Mouse (Mus musculus) intestine, postnatal 0 days (tissue): Measurements from ENCODE around the gene Olfr132. TPM values are rescaled to one million over a fixed set of nuclear protein-coding genes. Genes with fewer than 3 reads are reported as not detected.
"Not testable (repeated sequence)": the region's sequence is repeated elsewhere in the genome, so short reads cannot be mapped to it uniquely, and the experiment has no call there.

Experiments used
- ATAC-seq: fragments of 200-750 bp; cut with Nextera tagmentation; 2 replicates; pipeline ENCODE4 v1.8.0; 2017; ENCODE audit warnings: mild to moderate bottlenecking, moderate TSS enrichment, moderate library complexity
- H3K27ac ChIP-seq: fragments of 300-500 bp; sonication (generic); 2 replicates; pipeline ENCODE4 v1.5.1; 2014; ENCODE audit warnings: mild to moderate bottlenecking, low read depth, low read length, moderate library complexity
- H3K27me3 ChIP-seq: fragments of 300-500 bp; sonication (generic); replicated peaks from 2 replicates; pipeline ENCODE4 v1.6.1; 2014; ENCODE audit warnings: low read length, mixed read lengths; ENCODE audit not compliant: control insufficient read depth, insufficient read depth
- H3K36me3 ChIP-seq: fragments of 300-500 bp; sonication (generic); 2 replicates; pipeline ENCODE4 v1.6.1; 2014; ENCODE audit warnings: mild to moderate bottlenecking, moderate library complexity; ENCODE audit not compliant: control insufficient read depth, insufficient read depth
- H3K4me1 ChIP-seq: fragments of 300-500 bp; sonication (generic); replicated peaks from 2 replicates; pipeline ENCODE4 v1.6.1; 2014; ENCODE audit warnings: antibody characterized with exemption, low read length, mixed read lengths; ENCODE audit not compliant: control insufficient read depth, insufficient read depth
- H3K4me2 ChIP-seq: fragments of 300-500 bp; sonication (generic); replicated peaks from 2 replicates; pipeline ENCODE4 v1.6.1; 2014; ENCODE audit warnings: low read depth, mild to moderate bottlenecking, moderate library complexity
- H3K4me3 ChIP-seq: fragments of 300-500 bp; sonication (generic); 2 replicates; pipeline ENCODE4 v1.5.1; 2014; ENCODE audit warnings: low read depth, low read length
- H3K9ac ChIP-seq: fragments of 300-500 bp; sonication (generic); 2 replicates; pipeline ENCODE4 v1.6.1; 2014; ENCODE audit warnings: mild to moderate bottlenecking, low read depth, low read length
- H3K9me3 ChIP-seq: fragments of 300-500 bp; sonication (generic); 2 replicates; pipeline ENCODE4 v1.6.1; 2016; ENCODE audit warnings: mixed run types; ENCODE audit not compliant: control insufficient read depth
- CTCF ChIP-seq: sonication (generic); IDR thresholded peaks from 2 replicates; pipeline ENCODE4 v1.5.1; 2016; ENCODE audit warnings: low read depth, mild to moderate bottlenecking, control low read depth, antibody characterized with exemption, moderate library complexity
- WGBS: fragments of 180-500 bp; shearing (Covaris S2); extraction: QIAGEN DNeasy Blood & Tissue Kit; methylation state at CpG from one replicate; pipeline ENCODE4 v1.1.7; 2014; 5-methylcytosine and 5-hydroxymethylcytosine counted together
- polyA plus RNA-seq: library from polyadenylated mRNA; unstranded; fragments of >200 nt; fragmentation: Nextera tagmentation; extraction: Ambion mirVana; gene quantifications from 2 replicates; pipeline ENCODE4 v1.2.1, GENCODE M21; 2015

Olfr132 gene
- not detected in 2 replicates for polyA plus RNA-seq

DNA sequence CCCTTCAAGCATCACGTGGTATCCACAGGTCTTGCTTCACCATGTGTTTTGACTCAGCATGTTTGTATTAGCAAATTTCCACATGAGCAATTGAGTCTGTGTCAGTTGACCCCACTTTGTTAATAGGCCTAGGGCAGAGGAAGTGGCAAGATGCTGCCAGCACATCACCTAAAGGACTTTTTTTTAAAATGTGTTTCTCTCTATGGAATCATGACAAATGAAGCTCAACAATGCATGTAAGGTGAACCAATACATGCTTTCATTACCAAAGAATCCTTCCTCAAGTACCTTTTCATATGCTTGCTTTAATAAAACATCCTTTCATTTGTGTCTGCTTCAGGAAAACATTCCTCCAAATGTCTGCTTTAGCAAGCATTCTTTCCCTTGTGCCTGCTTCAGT is at the start of gene Olfr132:
TSS of gene Olfr132 (minus strand) at position 101 of the 400 bp plus-strand sequence.
- Histone ChIP-seq H3K36me3 (no peaks in the 10 kb centered on the region), H3K4me1 (no peaks in the 10 kb centered on the region), H3K9ac (no peak within 1 kb of the TSS), H3K4me3 (no peak within 1 kb of the TSS), H3K9me3 (no peaks in the 10 kb centered on the region), H3K27me3 (no peaks in the 10 kb centered on the region), H3K27ac (no peak within 1 kb of the TSS), H3K4me2 (no peak within 1 kb of the TSS)
- WGBS = 46% methylated on average over 1 of the region's 1 CpGs
- ATAC-seq = no peak
- no peak for TF ChIP-seq CTCF

GRCm38 (mm10) chr17:38171088-38171487 is 36.8 kb upstream of the Olfr132 start, which contains the start of gene Olfr134:
Gene Olfr134 (plus strand): TSS chr17:38171388.
- TF ChIP-seq CTCF = no peak
- Histone ChIP-seq H3K27me3 (no peaks in the 10 kb centered on the region), H3K9ac (no peak within 1 kb of the TSS), H3K4me3 (no peak within 1 kb of the TSS), H3K4me1 (no peaks in the 10 kb centered on the region), H3K4me2 (no peak within 1 kb of the TSS), H3K27ac (no peak within 1 kb of the TSS), H3K9me3 (no peaks in the 10 kb centered on the region), H3K36me3 (no peaks in the 10 kb centered on the region)
- WGBS = 65% methylated on average over 3 of the region's 3 CpGs
- ATAC-seq = no peak

DNA sequence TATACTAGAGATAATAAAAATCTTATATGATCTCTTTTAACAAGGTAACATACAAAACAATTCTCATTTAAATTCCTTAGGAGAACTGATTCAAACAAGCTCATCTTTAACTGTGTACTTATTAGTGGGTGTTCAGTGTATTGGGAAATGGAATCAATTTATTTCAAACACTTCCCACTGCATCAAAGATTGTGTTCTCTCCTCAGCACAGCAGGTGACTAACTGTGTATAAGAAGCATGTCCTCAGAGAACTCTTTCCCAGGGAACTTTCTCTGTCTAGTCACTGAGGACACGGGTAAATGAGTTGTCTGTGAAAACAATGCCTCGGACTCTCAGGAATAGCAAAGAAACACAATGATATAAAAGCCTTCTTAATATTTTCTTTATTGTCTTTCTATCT is 10.7 kb upstream of the Olfr132 start, which contains the start of gene Olfr133:
TSS of gene Olfr133 (plus strand) at position 301 of the 400 bp plus-strand sequence.
- no peak for ATAC-seq
- no peaks in the 10 kb centered on the region for H3K27me3 ChIP-seq
- no peak within 1 kb of the TSS for H3K4me3 ChIP-seq
- 83% methylated on average over 2 of the region's 2 CpGs for WGBS
- no peak within 1 kb of the TSS for H3K27ac ChIP-seq
- H3K36me3 ChIP-seq = no peaks in the 10 kb centered on the region
- H3K4me2 ChIP-seq = no peak within 1 kb of the TSS
- H3K4me1 ChIP-seq = no peaks in the 10 kb centered on the region
- no peak within 1 kb of the TSS for H3K9ac ChIP-seq
- TF ChIP-seq CTCF = no peak
- no peaks in the 10 kb centered on the region for H3K9me3 ChIP-seq

- not testable (repeated sequence) for H3K36me3 ChIP-seq, H3K4me1 ChIP-seq, ATAC-seq, H3K4me2 ChIP-seq, H3K9me3 ChIP-seq, H3K27me3 ChIP-seq, H3K4me3 ChIP-seq, H3K9ac ChIP-seq, H3K27ac ChIP-seq
- WGBS = 70% methylated on average over 3 of the region's 3 CpGs
These were observed 9.0 kb downstream of the Olfr132 start for GRCm38 (mm10) chr17:38125371-38125770.

- not testable (repeated sequence) for H3K27ac ChIP-seq, H3K9ac ChIP-seq, ATAC-seq, H3K4me1 ChIP-seq, H3K9me3 ChIP-seq, H3K4me3 ChIP-seq, H3K4me2 ChIP-seq, H3K27me3 ChIP-seq, H3K36me3 ChIP-seq
- WGBS = 62% methylated on average over 1 of the region's 1 CpGs
These were observed 10.1 kb downstream of the Olfr132 start for GRCm38 (mm10) chr17:38124199-38124598.

GRCm38 (mm10) chr17:38088593-38088992 is 45.7 kb downstream of the Olfr132 start, which contains the start of gene Olfr131:
Gene Olfr131 (minus strand): TSS chr17:38088693.
- Histone ChIP-seq H3K9me3 (no peaks in the 10 kb centered on the region), H3K36me3 (no peaks in the 10 kb centered on the region), H3K27me3 (no peaks in the 10 kb centered on the region), H3K4me1 (no peaks in the 10 kb centered on the region), H3K4me3 (no peak within 1 kb of the TSS), H3K9ac (no peak within 1 kb of the TSS), H3K4me2 (no peak within 1 kb of the TSS), H3K27ac (no peak within 1 kb of the TSS)
- TF ChIP-seq CTCF = no peak
- no peak for ATAC-seq

DNA sequence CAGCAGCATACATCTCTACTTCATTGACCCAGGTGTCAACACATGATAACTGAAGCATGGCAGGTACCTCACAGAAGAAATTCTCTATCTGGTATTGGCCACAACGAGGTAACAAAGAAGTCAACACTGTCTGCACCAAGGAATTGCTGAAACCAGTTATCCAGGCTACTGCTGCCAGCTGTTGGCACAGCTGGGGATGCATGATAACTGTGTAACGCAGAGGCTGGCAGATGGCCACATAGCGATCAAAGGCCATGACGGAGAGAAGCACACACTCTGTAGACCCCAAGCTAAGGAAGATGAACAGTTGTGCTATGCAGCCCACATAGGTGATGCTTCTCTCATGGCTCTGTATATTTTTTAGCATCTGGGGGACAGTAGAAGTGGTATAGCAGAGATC is 52.0 kb downstream of the Olfr132 start:
- ATAC-seq = no peak
- 80% methylated on average over 4 of the region's 4 CpGs for WGBS
- H3K9ac ChIP-seq = no peak overlapping the region

More for the DNA sequence above, 52.0 kb downstream of the Olfr132 start:
- Histone ChIP-seq H3K4me3 (no peak overlapping the region), H3K27ac (no peak overlapping the region), H3K4me2 (no peak overlapping the region), H3K4me1 (no peaks in the 10 kb centered on the region), H3K27me3 (no peaks in the 10 kb centered on the region), H3K9me3 (no peaks in the 10 kb centered on the region), H3K36me3 (no peaks in the 10 kb centered on the region)
- no peak for TF ChIP-seq CTCF

Other genes with a start within 250 kb of the Olfr132 start
- not detected in 2 replicates for gene Olfr127, start 234.1 kb downstream of the Olfr132 start, polyA plus RNA-seq
- not detected in 2 replicates for gene Olfr128, start 214.0 kb downstream of the Olfr132 start, polyA plus RNA-seq
- not detected in 2 replicates for gene Olfr761, start 181.4 kb downstream of the Olfr132 start, polyA plus RNA-seq
- gene Olfr129, start 74.4 kb downstream of the Olfr132 start, polyA plus RNA-seq = not detected in 2 replicates
- gene Olfr130, start 70.6 kb downstream of the Olfr132 start, polyA plus RNA-seq = not detected in 2 replicates
- not detected in 2 replicates for gene Olfr131, start 45.8 kb downstream of the Olfr132 start, polyA plus RNA-seq
- gene Olfr133, start 10.8 kb upstream of the Olfr132 start, polyA plus RNA-seq = not detected in 2 replicates
- not detected in 2 replicates for gene Olfr134, start 36.9 kb upstream of the Olfr132 start, polyA plus RNA-seq
- gene Olfr135, start 69.8 kb upstream of the Olfr132 start, polyA plus RNA-seq = not detected in 2 replicates
- not detected in 2 replicates for gene Olfr138, start 126.5 kb upstream of the Olfr132 start, polyA plus RNA-seq
- gene Olfr137, start 173.0 kb upstream of the Olfr132 start, polyA plus RNA-seq = not detected in 2 replicates
- gene Olfr136, start 195.3 kb upstream of the Olfr132 start, polyA plus RNA-seq = not detected in 2 replicates